Mouse (Mus musculus) hindbrain, embryonic 11.5 days (tissue): Measurements from ENCODE around the gene Arap2. TPM values are rescaled to one million over a fixed set of nuclear protein-coding genes. Genes with fewer than 3 reads are reported as not detected.

Experiments
- ATAC-seq: fragments of 200-750 bp; cut with Nextera tagmentation; 2 replicates; pipeline ENCODE4 v1.8.0; 2017; ENCODE audit warnings: mild to moderate bottlenecking, moderate TSS enrichment, moderate library complexity; ENCODE audit not compliant: low FRiP score
- DNase-seq: peaks from one replicate; pipeline ENCODE4 v3.0.0-alpha.2; 2015; ENCODE audit warnings: low spot score
- H3K27ac ChIP-seq: fragments of 300-500 bp; sonication (generic); 2 replicates; pipeline ENCODE4 v1.5.1; 2014; ENCODE audit warnings: mild to moderate bottlenecking, low read depth, low read length
- H3K27me3 ChIP-seq: fragments of 300-500 bp; sonication (generic); 2 replicates; pipeline ENCODE4 v1.6.1; 2014; ENCODE audit warnings: mild to moderate bottlenecking, low read length, moderate library complexity, mixed read lengths; ENCODE audit not compliant: control insufficient read depth, insufficient read depth
- H3K36me3 ChIP-seq: fragments of 300-500 bp; sonication (generic); 2 replicates; pipeline ENCODE4 v1.6.1; 2014; ENCODE audit warnings: mild to moderate bottlenecking, low read length, moderate library complexity, mixed read lengths; ENCODE audit not compliant: control insufficient read depth, insufficient read depth
- H3K4me1 ChIP-seq: fragments of 300-500 bp; sonication (generic); replicated peaks from 2 replicates; pipeline ENCODE4 v1.6.1; 2014; ENCODE audit warnings: low read length, mixed read lengths; ENCODE audit not compliant: control insufficient read depth, insufficient read depth
- H3K4me2 ChIP-seq: fragments of 300-500 bp; sonication (generic); replicated peaks from 2 replicates; pipeline ENCODE4 v1.6.1; 2014; ENCODE audit warnings: mild to moderate bottlenecking, low read depth, low read length
- H3K4me3 ChIP-seq: fragments of 300-500 bp; sonication (generic); 2 replicates; pipeline ENCODE4 v1.5.1; 2014; ENCODE audit warnings: low read depth, low read length
- H3K9ac ChIP-seq: fragments of 300-500 bp; sonication (generic); 2 replicates; pipeline ENCODE4 v1.6.1; 2014; ENCODE audit warnings: low read depth, low read length
- H3K9me3 ChIP-seq: fragments of 300-500 bp; sonication (generic); 2 replicates; pipeline ENCODE4 v1.6.1; 2016; ENCODE audit warnings: low read length; ENCODE audit not compliant: control insufficient read depth
- WGBS: fragments of 180-500 bp; shearing (Covaris S2); extraction: QIAGEN DNeasy Blood & Tissue Kit; methylation state at CpG from one replicate; pipeline ENCODE4 v1.1.7; 2014; 5-methylcytosine and 5-hydroxymethylcytosine counted together
- polyA plus RNA-seq: library from polyadenylated mRNA; unstranded; fragments of >200 nt; fragmentation: Nextera tagmentation; extraction: Ambion mirVana; gene quantifications from 2 replicates; pipeline ENCODE4 v1.2.1, GENCODE M21; 2014

Gene Arap2
- polyA plus RNA-seq, 1 experiment from 2014 or later: 2.2 TPM

- Histone ChIP-seq H3K27ac (peak overlapping the region; percentile 40), H3K4me2 (no peak overlapping the region), H3K4me3 (no peak overlapping the region), H3K4me1 (no peaks in the 10 kb centered on the region), H3K9ac (peak overlapping the region; percentile 16; the same call in 1 of the 2 replicates), H3K9me3 (no peaks in the 10 kb centered on the region), H3K36me3 (no peaks in the 10 kb centered on the region), H3K27me3 (no peaks in the 10 kb centered on the region)
- DNase-seq (peak; percentile 35), ATAC-seq (peak; percentile 80)
- WGBS: 25% methylated on average over 9 of the region's 9 CpGs
These were observed 93.1 kb downstream of the Arap2 start for GRCm38 (mm10) chr5:62672736-62673436.

DNA sequence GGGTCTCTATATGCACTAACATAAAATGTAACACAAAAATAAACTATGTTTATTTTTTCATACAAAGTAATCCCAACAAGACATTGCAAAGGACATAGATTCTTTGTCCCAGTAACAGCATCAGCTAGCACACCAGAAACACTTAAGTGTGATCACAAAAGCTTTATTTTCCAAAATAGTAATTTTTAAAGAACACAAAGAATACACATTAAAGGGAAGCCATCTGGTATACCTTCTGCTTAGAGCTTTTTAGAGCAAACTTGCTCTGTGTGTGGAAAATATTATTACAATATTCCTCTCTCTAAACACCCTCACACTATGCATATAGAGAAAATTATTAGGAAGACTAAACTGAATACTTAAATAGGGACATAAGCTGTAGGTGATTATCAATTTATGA is 100.6 kb downstream of the Arap2 start:
- no peak overlapping the region for H3K4me3 ChIP-seq
- ATAC-seq: no peak
- no peak overlapping the region for H3K9ac ChIP-seq

DNA sequence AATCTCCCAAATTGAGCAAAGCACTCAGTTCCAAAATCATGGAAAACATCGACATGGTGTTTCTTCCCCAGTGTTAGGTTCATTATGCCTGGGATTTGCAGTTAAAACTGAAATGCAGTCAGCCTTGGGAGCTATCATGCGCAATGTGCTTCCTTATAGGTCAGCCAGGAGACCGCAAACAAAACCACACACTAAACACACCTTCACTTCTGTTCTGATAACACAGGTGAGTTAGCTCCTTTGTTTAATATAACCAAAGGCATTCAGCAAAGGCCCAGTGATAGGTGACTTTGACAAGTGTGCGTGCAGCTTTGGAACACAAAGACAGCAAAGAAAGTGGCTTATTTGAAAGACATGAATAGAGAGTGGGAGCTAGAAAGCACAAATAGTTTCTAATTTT is 101.1 kb downstream of the Arap2 start:
- Histone ChIP-seq H3K4me2 (no peak overlapping the region), H3K27ac (no peak overlapping the region), H3K36me3 (no peaks in the 10 kb centered on the region), H3K27me3 (no peaks in the 10 kb centered on the region), H3K9ac (no peak overlapping the region), H3K9me3 (no peaks in the 10 kb centered on the region), H3K4me3 (no peak overlapping the region), H3K4me1 (no peaks in the 10 kb centered on the region)
- DNase-seq: no peak
- WGBS: 90% methylated on average over 4 of the region's 4 CpGs
- ATAC-seq: no peak

More for the DNA sequence above, 100.6 kb downstream of the Arap2 start:
- no peak for DNase-seq
- Histone ChIP-seq H3K27ac (no peak overlapping the region), H3K4me2 (no peak overlapping the region), H3K9me3 (no peaks in the 10 kb centered on the region), H3K4me1 (no peaks in the 10 kb centered on the region), H3K27me3 (no peaks in the 10 kb centered on the region), H3K36me3 (no peaks in the 10 kb centered on the region)

- Histone ChIP-seq H3K36me3 (no peaks in the 10 kb centered on the region), H3K9ac (no peak overlapping the region), H3K4me2 (no peak overlapping the region), H3K4me1 (no peaks in the 10 kb centered on the region), H3K4me3 (no peak overlapping the region), H3K9me3 (no peaks in the 10 kb centered on the region), H3K27ac (no peak overlapping the region), H3K27me3 (no peaks in the 10 kb centered on the region)
- no peak for DNase-seq
- WGBS: 84% methylated on average over 1 of the region's 1 CpGs
- ATAC-seq: no peak
These were observed 102.8 kb downstream of the Arap2 start for GRCm38 (mm10) chr5:62663206-62663605.

DNA sequence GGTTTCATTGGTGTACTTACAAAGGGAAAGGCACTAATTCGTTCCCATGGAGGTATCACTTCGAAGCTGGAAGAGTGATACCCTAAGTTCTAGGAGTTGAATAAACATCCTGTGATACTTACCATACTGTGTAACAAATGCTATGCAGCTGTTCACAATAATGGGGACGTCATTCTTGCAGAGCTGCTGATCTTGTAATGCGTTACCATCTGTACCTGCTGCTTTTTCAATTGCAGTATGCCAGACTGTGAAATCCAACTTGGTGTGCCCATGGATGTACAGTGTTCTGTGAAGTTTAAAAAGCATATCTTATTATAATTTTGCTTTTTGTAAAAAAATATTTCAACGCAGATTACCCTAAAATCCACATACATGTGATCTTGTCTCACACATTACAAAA is 112.0 kb downstream of the Arap2 start:
- Histone ChIP-seq H3K36me3 (no peaks in the 10 kb centered on the region), H3K4me3 (no peak overlapping the region), H3K9ac (no peak overlapping the region), H3K4me1 (no peaks in the 10 kb centered on the region), H3K9me3 (no peaks in the 10 kb centered on the region), H3K4me2 (no peak overlapping the region), H3K27ac (no peak overlapping the region), H3K27me3 (no peaks in the 10 kb centered on the region)
- WGBS: 71% methylated on average over 5 of the region's 5 CpGs
- ATAC-seq (no peak), DNase-seq (no peak)

GRCm38 (mm10) chr5:62642330-62642729 is 123.6 kb downstream of the Arap2 start:
- no peaks in the 10 kb centered on the region for H3K27me3 ChIP-seq
- H3K9ac ChIP-seq: no peak overlapping the region
- H3K27ac ChIP-seq: no peak overlapping the region
- 93% methylated on average over 4 of the region's 4 CpGs for WGBS
- H3K4me3 ChIP-seq: no peak overlapping the region
- H3K36me3 ChIP-seq: no peaks in the 10 kb centered on the region
- no peaks in the 10 kb centered on the region for H3K9me3 ChIP-seq
- DNase-seq (no peak), ATAC-seq (no peak)
- no peak overlapping the region for H3K4me2 ChIP-seq
- H3K4me1 ChIP-seq: no peaks in the 10 kb centered on the region

GRCm38 (mm10) chr5:62640501-62640900 is 125.5 kb downstream of the Arap2 start:
- WGBS: 80% methylated on average over 8 of the region's 8 CpGs
- no peak for DNase-seq
- no peaks in the 10 kb centered on the region for H3K36me3 ChIP-seq

GRCm38 (mm10) chr5:62636341-62636740 is 129.6 kb downstream of the Arap2 start:
- H3K9ac ChIP-seq: no peak overlapping the region
- H3K4me3 ChIP-seq: no peak overlapping the region
- no peak overlapping the region for H3K4me2 ChIP-seq
- no peaks in the 10 kb centered on the region for H3K9me3 ChIP-seq
- no peaks in the 10 kb centered on the region for H3K4me1 ChIP-seq
- no peak for DNase-seq
- H3K27ac ChIP-seq: no peak overlapping the region
- ATAC-seq: no peak
- no peaks in the 10 kb centered on the region for H3K36me3 ChIP-seq
- H3K27me3 ChIP-seq: no peaks in the 10 kb centered on the region
- 88% methylated on average over 3 of the region's 3 CpGs for WGBS

More at GRCm38 (mm10) chr5:62640501-62640900, 125.5 kb downstream of the Arap2 start:
- Histone ChIP-seq H3K4me1 (no peaks in the 10 kb centered on the region), H3K27ac (no peak overlapping the region), H3K27me3 (no peaks in the 10 kb centered on the region), H3K9ac (no peak overlapping the region), H3K9me3 (no peaks in the 10 kb centered on the region), H3K4me3 (no peak overlapping the region), H3K4me2 (no peak overlapping the region)
- no peak for ATAC-seq

DNA sequence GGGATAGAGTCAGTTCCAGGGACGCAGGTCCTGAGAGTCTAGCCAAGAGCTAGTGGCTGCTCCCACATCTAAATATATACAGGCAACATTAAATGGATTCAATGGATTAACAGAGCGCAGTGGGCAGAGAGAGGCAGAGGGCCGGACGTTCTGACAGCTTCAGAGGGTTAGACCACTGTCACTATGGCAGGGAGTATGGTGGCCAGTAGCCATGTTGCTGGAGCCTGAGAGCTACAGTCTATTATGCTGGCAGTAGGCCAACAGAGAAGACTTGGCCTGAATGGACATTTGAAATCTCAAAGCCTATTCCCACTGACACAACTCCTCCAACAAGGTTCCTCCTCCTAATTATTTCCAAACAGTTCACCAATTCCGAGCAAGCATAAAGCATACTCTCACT is 137.1 kb downstream of the Arap2 start:
- H3K4me2 ChIP-seq: no peak overlapping the region
- DNase-seq (no peak), ATAC-seq (no peak)
- H3K4me3 ChIP-seq: no peak overlapping the region
- H3K36me3 ChIP-seq: no peaks in the 10 kb centered on the region
- no peaks in the 10 kb centered on the region for H3K27me3 ChIP-seq
- H3K27ac ChIP-seq: no peak overlapping the region
- H3K4me1 ChIP-seq: no peaks in the 10 kb centered on the region
- WGBS: 88% methylated on average over 5 of the region's 5 CpGs
- no peak overlapping the region for H3K9ac ChIP-seq
- H3K9me3 ChIP-seq: no peaks in the 10 kb centered on the region
